Mouse (Mus musculus) heart, postnatal 0 days (tissue): ENCODE measurements around the gene Chd9.

Experiments
- CTCF ChIP-seq: IDR thresholded peaks from 2 replicates; pipeline ENCODE4 v1.5.1; 2016; ENCODE audit warnings: antibody characterized with exemption, control low read depth, low read depth
- EP300 ChIP-seq: IDR thresholded peaks from 2 replicates; pipeline ENCODE4 v1.6.1; 2016; ENCODE audit warnings: antibody characterized with exemption, low read depth

DNA sequence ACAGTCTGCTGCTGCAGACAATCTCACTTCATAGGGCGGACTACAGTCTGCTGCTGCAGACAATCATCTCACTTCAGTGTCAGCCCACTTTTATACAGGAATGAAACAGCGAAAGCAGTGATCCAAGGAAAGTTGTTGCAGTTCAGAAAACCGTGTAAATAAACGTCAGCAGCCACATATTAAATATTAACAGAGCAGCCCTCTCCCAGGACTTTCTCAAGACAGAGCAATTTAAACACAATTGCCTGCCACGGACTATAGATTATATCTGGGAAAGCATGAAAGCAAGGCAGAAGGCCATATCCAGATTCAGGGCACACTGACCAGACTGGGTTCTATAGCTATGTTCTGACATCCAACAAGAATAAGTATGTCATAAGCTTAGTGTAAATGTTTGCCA lies 266.0 kb downstream of the Chd9 start:
- no peak for TF ChIP-seq CTCF
- TF ChIP-seq EP300, result no peak
